Mouse (Mus musculus) myocyte (in vitro differentiated cells): ENCODE measurements around the gene Zc3h6.

Source experiments
- E2F4 ChIP-seq: IDR thresholded peaks from one replicate; pipeline ENCODE4 v1.6.1; 2011; ENCODE audit warnings: mild to moderate bottlenecking, control low read depth, moderate library complexity; ENCODE audit not compliant: insufficient read depth
- MAX ChIP-seq: IDR thresholded peaks from one replicate; pipeline ENCODE4 v1.6.1; 2011; ENCODE audit warnings: low read depth, mild to moderate bottlenecking, control low read depth
- MYOD1 ChIP-seq, 3 experiments: IDR thresholded peaks; one replicate each; pipeline ENCODE4 v1.6.1; 2011; ENCODE audit warnings: control low read depth in 2 of 3, low read depth in 2 of 3, mild to moderate bottlenecking in 2 of 3, moderate library complexity in 1 of 3; ENCODE audit not compliant: insufficient read length in 2 of 3, control insufficient read depth in 1 of 3
- MYOG ChIP-seq, 3 experiments: IDR thresholded peaks; one replicate each; pipeline ENCODE4 v1.6.1; 2011; ENCODE audit warnings: control low read depth in 2 of 3, low read depth in 2 of 3, mild to moderate bottlenecking in 2 of 3; ENCODE audit not compliant: insufficient read length in 2 of 3, control insufficient read depth in 1 of 3, insufficient read depth in 1 of 3
- POLR2A ChIP-seq: IDR thresholded peaks from one replicate; pipeline ENCODE4 v1.6.1; 2011; ENCODE audit warnings: low read depth, mild to moderate bottlenecking, control low read depth, moderate library complexity; ENCODE audit not compliant: insufficient read length
- POLR2AphosphoS2 ChIP-seq: IDR thresholded peaks from one replicate; pipeline ENCODE4 v1.6.1; 2011; ENCODE audit warnings: low read depth, control low read depth; ENCODE audit not compliant: insufficient read length
- REST ChIP-seq: IDR thresholded peaks from one replicate; pipeline ENCODE4 v1.6.1; 2011; ENCODE audit warnings: mild to moderate bottlenecking, control low read depth, moderate library complexity; ENCODE audit not compliant: insufficient read depth, insufficient read length
- SRF ChIP-seq: IDR thresholded peaks from one replicate; pipeline ENCODE4 v1.6.1; 2011; ENCODE audit warnings: low read depth; ENCODE audit not compliant: control insufficient read depth, insufficient read length
- TCF12 ChIP-seq: IDR thresholded peaks from one replicate; pipeline ENCODE4 v1.6.1; 2011; ENCODE audit warnings: mild to moderate bottlenecking, control low read depth; ENCODE audit not compliant: poor library complexity, insufficient read depth, severe bottlenecking
- TCF3 ChIP-seq: IDR thresholded peaks from one replicate; pipeline ENCODE4 v1.6.1; 2011; ENCODE audit warnings: low read depth, control low read depth; ENCODE audit not compliant: insufficient read length
- USF1 ChIP-seq: IDR thresholded peaks from one replicate; pipeline ENCODE4 v1.6.1; 2011; ENCODE audit warnings: low read depth, mild to moderate bottlenecking, control low read depth, moderate library complexity

DNA sequence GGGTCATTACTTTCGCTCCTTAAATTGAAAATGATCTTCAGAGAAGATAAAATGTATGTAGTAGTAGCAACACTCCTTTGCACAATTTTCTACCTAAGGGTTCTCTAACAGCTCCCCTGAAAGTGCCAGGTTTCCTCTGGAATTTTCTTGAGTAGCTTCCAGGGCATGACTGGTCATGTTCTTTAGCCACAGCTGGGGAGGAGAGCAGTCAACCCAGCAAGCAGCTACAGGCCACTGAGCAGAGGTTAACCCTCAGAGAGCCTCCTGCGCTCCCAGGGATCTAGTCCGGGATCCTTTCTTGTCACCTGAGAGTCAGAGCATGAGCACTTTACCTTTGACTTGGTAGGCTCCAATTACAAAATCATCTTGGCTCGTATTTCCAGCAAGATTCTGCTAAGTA, 42.4 kb upstream of the Zc3h6 start:
- TF ChIP-seq POLR2AphosphoS2 = no peak
- TF ChIP-seq POLR2A = no peak
- TF ChIP-seq E2F4 = no peak
- TF ChIP-seq USF1 = no peak
- no peak for TF ChIP-seq REST
- no peak for TF ChIP-seq MAX
- no peak for TF ChIP-seq MYOG (IDR thresholded peaks at IDR 0.05; ENCODE audit: control insufficient read depth in 1 of 3, insufficient read depth in 1 of 3, insufficient read length in 2 of 3, low read depth in 2 of 3)
- TF ChIP-seq SRF = no peak
- no peak for TF ChIP-seq MYOD1 (IDR thresholded peaks at IDR 0.05; ENCODE audit: control insufficient read depth in 1 of 3, insufficient read length in 2 of 3, low read depth in 2 of 3)
- TF ChIP-seq TCF12 = no peak
- no peak for TF ChIP-seq TCF3
